Mouse (Mus musculus): ENCODE measurements around the gene Ssr2. TPM values are rescaled to one million over a fixed set of nuclear protein-coding genes. Genes with fewer than 3 reads are reported as not detected.

Ssr2 gene
- polyA plus RNA-seq, 1 experiment from 2014 or later = 278 TPM

DNA sequence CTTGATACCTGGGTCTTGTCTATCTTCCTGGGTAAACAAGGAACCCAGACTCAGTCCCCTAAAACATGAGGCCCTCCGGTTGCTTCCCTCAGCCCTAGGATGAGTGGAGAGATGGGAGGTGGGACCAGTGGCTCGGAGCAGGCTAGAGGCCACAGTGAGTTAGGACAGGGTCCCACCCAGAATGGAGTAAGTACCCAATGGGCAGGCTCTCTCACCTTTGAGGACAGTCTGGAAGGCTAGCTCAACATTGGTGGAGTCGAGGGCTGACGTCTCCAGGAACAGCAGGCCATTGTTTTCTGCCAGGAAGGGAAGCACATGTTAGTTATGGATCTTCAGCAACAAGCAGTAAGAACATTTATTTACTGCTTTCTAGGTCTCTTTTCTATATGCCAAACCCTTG lies 33.2 kb upstream of the Ssr2 start:
- DNase-seq (no peak), ATAC-seq (ENCODE audit: insufficient read depth) (no peak; the same call in 1 of the 2 replicates)
- Histone ChIP-seq H3K9ac (no peak overlapping the region), H3K4me3 (ENCODE audit: low read depth, low read length) (no peak overlapping the region), H3K4me2 (no peak overlapping the region), H3K9me3 (ENCODE audit: low read depth, low read length) (no peaks in the 10 kb centered on the region), H3K27ac (ENCODE audit: low read depth) (no peak overlapping the region), H3K36me3 (ENCODE audit: insufficient read depth) (peaks cover 42% of the 10 kb centered on the region), H3K27me3 (ENCODE audit: insufficient read depth, low read length) (no peaks in the 10 kb centered on the region), H3K4me1 (ENCODE audit: insufficient read depth) (no peaks in the 10 kb centered on the region)
- TF ChIP-seq CTCF (IDR thresholded peaks at IDR 0.05; ENCODE audit: low read depth) = no peak
- 38% methylated on average over 4 of the region's 4 CpGs for WGBS

GRCm38 (mm10) chr3:88543174-88543573 lies 32.5 kb upstream of the Ssr2 start:
- no peak overlapping the region for H3K27ac ChIP-seq (ENCODE audit: low read depth)
- H3K27me3 ChIP-seq (ENCODE audit: insufficient read depth, low read length) = no peaks in the 10 kb centered on the region
- H3K4me3 ChIP-seq (ENCODE audit: low read depth, low read length) = no peak overlapping the region
- no peaks in the 10 kb centered on the region for H3K9me3 ChIP-seq (ENCODE audit: low read depth, low read length)
- H3K9ac ChIP-seq = no peak overlapping the region
- no peak overlapping the region for H3K4me2 ChIP-seq
- WGBS = 70% methylated on average over 8 of the region's 8 CpGs
- TF ChIP-seq CTCF (IDR thresholded peaks at IDR 0.05; ENCODE audit: low read depth) = no peak
- no peaks in the 10 kb centered on the region for H3K4me1 ChIP-seq (ENCODE audit: insufficient read depth)
- peaks cover 35% of the 10 kb centered on the region for H3K36me3 ChIP-seq (ENCODE audit: insufficient read depth)
- ATAC-seq (ENCODE audit: insufficient read depth) = no peak
- DNase-seq = no peak

GRCm38 (mm10) chr3:88543651-88544410 lies 31.8 kb upstream of the Ssr2 start:
- no peak for DNase-seq
- no peak overlapping the region for H3K27ac ChIP-seq (ENCODE audit: low read depth)
- no peaks in the 10 kb centered on the region for H3K4me1 ChIP-seq (ENCODE audit: insufficient read depth)
- no peaks in the 10 kb centered on the region for H3K9me3 ChIP-seq (ENCODE audit: low read depth, low read length)
- no peak for ATAC-seq (ENCODE audit: insufficient read depth)
- WGBS = 59% methylated on average over 5 of the region's 5 CpGs
- no peak overlapping the region for H3K4me2 ChIP-seq
- H3K9ac ChIP-seq = no peak overlapping the region
- H3K4me3 ChIP-seq (ENCODE audit: low read depth, low read length) = no peak overlapping the region
- H3K36me3 ChIP-seq (ENCODE audit: insufficient read depth) = peaks cover 28% of the 10 kb centered on the region
- TF ChIP-seq CTCF (IDR thresholded peaks at IDR 0.05; ENCODE audit: low read depth) = no peak
- no peaks in the 10 kb centered on the region for H3K27me3 ChIP-seq (ENCODE audit: insufficient read depth, low read length)

GRCm38 (mm10) chr3:88544514-88544913 lies 31.2 kb upstream of the Ssr2 start:
- Histone ChIP-seq H3K4me1 (ENCODE audit: insufficient read depth) (no peaks in the 10 kb centered on the region), H3K4me3 (ENCODE audit: low read depth, low read length) (no peak overlapping the region), H3K4me2 (no peak overlapping the region), H3K27me3 (ENCODE audit: insufficient read depth, low read length) (no peaks in the 10 kb centered on the region), H3K9me3 (ENCODE audit: low read depth, low read length) (no peaks in the 10 kb centered on the region), H3K36me3 (ENCODE audit: insufficient read depth) (peaks cover 24% of the 10 kb centered on the region), H3K27ac (ENCODE audit: low read depth) (no peak overlapping the region), H3K9ac (no peak overlapping the region)
- ATAC-seq (ENCODE audit: insufficient read depth) = no peak
- peak; percentile 67 for TF ChIP-seq CTCF (IDR thresholded peaks at IDR 0.05; ENCODE audit: low read depth)
- DNase-seq = peak; percentile 55
- WGBS = 29% methylated on average over 5 of the region's 5 CpGs

DNA sequence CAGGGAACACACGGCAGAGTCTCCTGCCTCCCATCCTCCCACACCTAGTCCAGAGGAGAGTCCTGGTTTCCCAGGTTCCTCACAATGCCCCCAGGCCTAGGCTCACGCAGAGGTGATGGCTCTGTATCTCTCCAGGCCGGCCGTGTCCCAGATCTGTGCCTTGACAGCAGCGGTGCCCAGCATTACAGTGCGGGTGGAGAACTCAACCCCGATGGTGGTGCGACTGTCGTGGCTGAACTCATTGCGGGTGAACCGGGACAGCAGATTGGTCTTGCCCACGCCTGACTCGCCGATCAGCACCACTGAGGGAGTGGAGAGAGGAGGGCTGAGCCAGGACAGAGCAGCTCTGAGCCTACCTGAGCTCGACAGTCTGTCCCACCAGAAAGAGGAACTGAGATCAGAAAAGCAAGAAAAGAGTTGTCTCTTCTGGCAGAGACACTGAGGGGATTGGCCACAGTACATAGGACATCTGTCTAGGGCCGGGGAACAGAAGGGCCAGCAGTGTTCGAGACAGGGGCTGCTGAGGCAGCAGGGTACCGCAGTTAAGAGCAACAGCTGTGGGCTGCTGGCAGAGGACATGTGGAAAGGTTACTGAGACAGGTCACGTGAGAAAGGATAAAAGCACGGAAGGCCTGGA lies 30.6 kb upstream of the Ssr2 start:
- no peak overlapping the region for H3K4me2 ChIP-seq
- TF ChIP-seq CTCF (IDR thresholded peaks at IDR 0.05; ENCODE audit: low read depth) = no peak
- DNase-seq (no peak), ATAC-seq (ENCODE audit: insufficient read depth) (no peak)
- H3K27ac ChIP-seq (ENCODE audit: low read depth) = no peak overlapping the region; the same call in 1 of the 2 replicates
- H3K36me3 ChIP-seq (ENCODE audit: insufficient read depth) = peaks cover 19% of the 10 kb centered on the region
- no peaks in the 10 kb centered on the region for H3K9me3 ChIP-seq (ENCODE audit: low read depth, low read length)
- no peaks in the 10 kb centered on the region for H3K27me3 ChIP-seq (ENCODE audit: insufficient read depth, low read length)
- WGBS = 61% methylated on average over 20 of the region's 20 CpGs
- no peak overlapping the region for H3K4me3 ChIP-seq (ENCODE audit: low read depth, low read length)
- no peak overlapping the region; the same call in 1 of the 2 replicates for H3K9ac ChIP-seq
- H3K4me1 ChIP-seq (ENCODE audit: insufficient read depth) = no peaks in the 10 kb centered on the region

- DNase-seq (no peak), ATAC-seq (ENCODE audit: insufficient read depth) (no peak)
- no peak overlapping the region for H3K27ac ChIP-seq (ENCODE audit: low read depth)
- no peaks in the 10 kb centered on the region for H3K27me3 ChIP-seq (ENCODE audit: insufficient read depth, low read length)
- no peak overlapping the region for H3K9ac ChIP-seq
- no peak for TF ChIP-seq CTCF (IDR thresholded peaks at IDR 0.05; ENCODE audit: low read depth)
- H3K4me1 ChIP-seq (ENCODE audit: insufficient read depth) = no peaks in the 10 kb centered on the region
- H3K9me3 ChIP-seq (ENCODE audit: low read depth, low read length) = no peaks in the 10 kb centered on the region
- H3K4me2 ChIP-seq = no peak overlapping the region
- no peak overlapping the region for H3K4me3 ChIP-seq (ENCODE audit: low read depth, low read length)
- 61% methylated on average over 6 of the region's 6 CpGs for WGBS
- H3K36me3 ChIP-seq (ENCODE audit: insufficient read depth) = 0 out of 2 replicates have a peak, but pooled peaks cover 6% of the 10 kb centered on the region
Measured at GRCm38 (mm10) chr3:88546674-88547418, 28.8 kb upstream of the Ssr2 start.

All from lung, embryonic 14.5 days (tissue).